In genomic region chr13:34815057-34815410, GRCm38 (mm10) we compare ENCODE assay signal across 10 mouse cellular contexts.
DNase-seq lines count a peak whose midpoint lies in the region; ATAC-seq and TF ChIP-seq lines count a peak whose summit lies in the region.
"Had no signal": no experiment of that assay in that cellular context is flagged by ENCODE, and none has a peak within 500 bp of the region (broad histone marks: within the 10 kb centered on the region; RNA-seq: fewer than 3 reads in every experiment).

No protein-coding gene starts in this region.

- 0 out of 2 replicates have a peak, but pooled peaks cover 4% of the 10 kb centered on the region for H3K9me3 ChIP-seq in heart, embryonic 11.5 days (replicated peaks; ENCODE audit: control insufficient read depth, low read length)
- H3K9me3 ChIP-seq in stomach, embryonic 14.5 days (ENCODE audit: control insufficient read depth, low read depth, low read length) = no peaks in the 10 kb centered on the region; the same call in 1 of the 2 replicates
- H3K9me3 ChIP-seq in stomach, postnatal 0 days (ENCODE audit: control insufficient read depth, low read length) = no peaks in the 10 kb centered on the region
- H3K9me3 ChIP-seq in limb, embryonic 13.5 days = peaks cover 8% of the 10 kb centered on the region

- no peak for TF ChIP-seq EP300 in stomach, postnatal 0 days (optimal IDR thresholded peaks at IDR 0.05)

- DNase-seq in heart, postnatal 25 days (ENCODE audit: low spot score) = no peak
- no peak for DNase-seq in stomach, postnatal 0 days (ENCODE audit: low spot score)
- DNase-seq in spleen, postnatal 4 days (ENCODE audit: low spot score in 2 of 2) = no peak
- no peak for DNase-seq in c-Kit-positive CD71-positive TER-119-positive erythroid progenitor cells, embryonic 14.5 days (ENCODE audit: low spot score)
- DNase-seq in thymus, adult 18-20 months = no peak
- DNase-seq: cerebellum, adult 9-10 months; kidney, adult 8-10 months had no signal

- 0 out of 2 replicates have a peak overlapping the region, but pooled peaks have one; percentile 39 for H3K9ac ChIP-seq in heart, embryonic 11.5 days (ENCODE audit: low read depth, low read length)
- H3K9ac ChIP-seq in stomach, embryonic 14.5 days (replicated peaks; ENCODE audit: low read depth, low read length) = no peak overlapping the region
- H3K9ac ChIP-seq in stomach, postnatal 0 days (ENCODE audit: low read length) = no peak overlapping the region
- H3K9ac ChIP-seq in limb, embryonic 13.5 days = peak overlapping the region; percentile 31

- TF ChIP-seq CTCF in stomach, postnatal 0 days (IDR thresholded peaks at IDR 0.05; ENCODE audit: low read depth) = no peak

- intact Hi-C loops in heart, postnatal 25 days (cut with DNase I) = no loop called here

- H3K36me3 ChIP-seq in heart, embryonic 11.5 days (ENCODE audit: control insufficient read depth, insufficient read depth, low read length) = no peaks in the 10 kb centered on the region
- no peaks in the 10 kb centered on the region for H3K36me3 ChIP-seq in stomach, embryonic 14.5 days (ENCODE audit: control insufficient read depth, insufficient read depth, low read length)
- H3K36me3 ChIP-seq in stomach, postnatal 0 days (ENCODE audit: control insufficient read depth, insufficient read depth, low read length) = no peaks in the 10 kb centered on the region
- no peaks in the 10 kb centered on the region for H3K36me3 ChIP-seq in limb, embryonic 13.5 days

- H3K4me2 ChIP-seq in heart, embryonic 11.5 days = peak overlapping the region; percentile 40
- H3K4me2 ChIP-seq in stomach, embryonic 14.5 days (replicated peaks; ENCODE audit: low read depth, low read length) = peak overlapping the region; percentile 4; the same call in 1 of the 2 replicates
- no peak overlapping the region for H3K4me2 ChIP-seq in stomach, postnatal 0 days (replicated peaks; ENCODE audit: low read depth)
- H3K4me2 ChIP-seq in limb, embryonic 13.5 days (replicated peaks) = peak overlapping the region; percentile 44

- ATAC-seq in heart, embryonic 11.5 days (replicated peaks; ENCODE audit: insufficient number of reproducible peaks, low FRiP score, low TSS enrichment) = no peak
- no peak for ATAC-seq in stomach, embryonic 14.5 days (ENCODE audit: insufficient number of reproducible peaks, insufficient read depth, low FRiP score, low read depth)
- ATAC-seq in stomach, postnatal 0 days (ENCODE audit: low FRiP score, low TSS enrichment) = no peak
- ATAC-seq in limb, embryonic 13.5 days (ENCODE audit: low FRiP score, low read depth) = no peak; the same call in 1 of the 2 replicates

- WGBS in heart, embryonic 11.5 days (ENCODE audit: insufficient replicate concordance) = 48% methylated on average over 3 of the region's 3 CpGs
- 43% methylated on average over 3 of the region's 3 CpGs for WGBS in stomach, embryonic 14.5 days
- WGBS in stomach, postnatal 0 days = 52% methylated on average over 3 of the region's 3 CpGs
- 41% methylated on average over 3 of the region's 3 CpGs for WGBS in limb, embryonic 13.5 days

- no peaks in the 10 kb centered on the region for H3K27me3 ChIP-seq in heart, embryonic 11.5 days (ENCODE audit: control insufficient read depth, insufficient read depth, low read length)
- no peaks in the 10 kb centered on the region for H3K27me3 ChIP-seq in stomach, embryonic 14.5 days (ENCODE audit: control insufficient read depth, insufficient read depth, low read length)
- H3K27me3 ChIP-seq in stomach, postnatal 0 days (ENCODE audit: control insufficient read depth, insufficient read depth, low read length) = no peaks in the 10 kb centered on the region
- H3K27me3 ChIP-seq in limb, embryonic 13.5 days = no peaks in the 10 kb centered on the region

- H3K4me1 ChIP-seq in heart, embryonic 11.5 days (ENCODE audit: control insufficient read depth, insufficient read depth, low read length) = peaks cover 12% of the 10 kb centered on the region; the same call in 1 of the 2 replicates
- H3K4me1 ChIP-seq in stomach, embryonic 14.5 days (ENCODE audit: control insufficient read depth, insufficient read depth, low read length) = peaks cover 10% of the 10 kb centered on the region; the same call in 1 of the 2 replicates
- H3K4me1 ChIP-seq in stomach, postnatal 0 days (replicated peaks; ENCODE audit: control insufficient read depth, insufficient read depth) = peaks cover 3% of the 10 kb centered on the region; the same call in 1 of the 2 replicates
- H3K4me1 ChIP-seq in limb, embryonic 13.5 days = peaks cover 23% of the 10 kb centered on the region

- H3K27ac ChIP-seq in heart, embryonic 11.5 days (ENCODE audit: low read depth, low read length) = peak overlapping the region; percentile 77
- H3K27ac ChIP-seq in stomach, embryonic 14.5 days (ENCODE audit: low read length) = peak overlapping the region; percentile 34
- no peak overlapping the region for H3K27ac ChIP-seq in stomach, postnatal 0 days (replicated peaks)
- H3K27ac ChIP-seq in limb, embryonic 13.5 days = peak overlapping the region; percentile 83

- no peak overlapping the region for H3K4me3 ChIP-seq in heart, embryonic 11.5 days (ENCODE audit: low read depth, low read length)
- no peak overlapping the region for H3K4me3 ChIP-seq in stomach, embryonic 14.5 days (ENCODE audit: low read depth, low read length)
- no peak overlapping the region for H3K4me3 ChIP-seq in stomach, postnatal 0 days (ENCODE audit: low read depth, low read length)
- H3K4me3 ChIP-seq in limb, embryonic 13.5 days = no peak overlapping the region

Comparison
In these comparisons a context has a peak if more than half of its experiments do, and no peak if none do; other contexts are left out.
1. H3K9ac ChIP-seq: peak in heart, embryonic 11.5 days (single experiment) and limb, embryonic 13.5 days (single experiment); none in stomach, embryonic 14.5 days (single experiment) and stomach, postnatal 0 days (single experiment).